Mouse (Mus musculus): Measurements from ENCODE around the gene Itpr1. TPM values are rescaled to one million over a fixed set of nuclear protein-coding genes. Genes with fewer than 3 reads are reported as not detected.
A peak's percentile ranks its signal among the peaks of the same experiment; 100 is the strongest.

Gene Itpr1
- polyA plus RNA-seq, 1 experiment from 2014 or later = 4.0 TPM

GRCm38 (mm10) chr6:108447179-108447845 is 234.4 kb downstream of the Itpr1 start:
- Histone ChIP-seq H3K36me3 (ENCODE audit: control insufficient read depth, insufficient read depth, low read length) (no peaks in the 10 kb centered on the region), H3K9me3 (ENCODE audit: control insufficient read depth, low read length) (no peaks in the 10 kb centered on the region), H3K4me2 (replicated peaks; ENCODE audit: low read depth) (no peak overlapping the region), H3K27ac (replicated peaks) (peak overlapping the region; percentile 82), H3K9ac (ENCODE audit: low read length) (no peak overlapping the region), H3K27me3 (ENCODE audit: control insufficient read depth, insufficient read depth, low read length) (no peaks in the 10 kb centered on the region), H3K4me3 (ENCODE audit: low read depth, low read length) (no peak overlapping the region), H3K4me1 (replicated peaks; ENCODE audit: control insufficient read depth, insufficient read depth) (peaks cover 3% of the 10 kb centered on the region; the same call in 1 of the 2 replicates)
- DNase-seq (ENCODE audit: low spot score) (no peak), ATAC-seq (ENCODE audit: low FRiP score, low TSS enrichment) (no peak)
- TF ChIP-seq CTCF (IDR thresholded peaks at IDR 0.05; ENCODE audit: low read depth) (no peak), EP300 (optimal IDR thresholded peaks at IDR 0.05) (no peak)
- 37% methylated on average over 8 of the region's 8 CpGs for WGBS

GRCm38 (mm10) chr6:108448016-108448735 is 235.3 kb downstream of the Itpr1 start:
- DNase-seq (ENCODE audit: low spot score) (peak; percentile 46), ATAC-seq (ENCODE audit: low FRiP score, low TSS enrichment) (peak; percentile 79)
- TF ChIP-seq EP300 (optimal IDR thresholded peaks at IDR 0.05) = no peak
- no peak for TF ChIP-seq CTCF (IDR thresholded peaks at IDR 0.05; ENCODE audit: low read depth)
- H3K9me3 ChIP-seq (ENCODE audit: control insufficient read depth, low read length) = no peaks in the 10 kb centered on the region
- H3K9ac ChIP-seq (ENCODE audit: low read length) = no peak overlapping the region
- WGBS = 41% methylated on average over 11 of the region's 11 CpGs
- H3K4me3 ChIP-seq (ENCODE audit: low read depth, low read length) = no peak overlapping the region
- H3K36me3 ChIP-seq (ENCODE audit: control insufficient read depth, insufficient read depth, low read length) = no peaks in the 10 kb centered on the region
- peak overlapping the region; percentile 82 for H3K27ac ChIP-seq (replicated peaks)
- H3K4me1 ChIP-seq (replicated peaks; ENCODE audit: control insufficient read depth, insufficient read depth) = peaks cover 3% of the 10 kb centered on the region; the same call in 1 of the 2 replicates
- H3K27me3 ChIP-seq (ENCODE audit: control insufficient read depth, insufficient read depth, low read length) = no peaks in the 10 kb centered on the region
- H3K4me2 ChIP-seq (replicated peaks; ENCODE audit: low read depth) = no peak overlapping the region

- Histone ChIP-seq H3K27me3 (ENCODE audit: control insufficient read depth, insufficient read depth, low read length) (no peaks in the 10 kb centered on the region), H3K4me2 (replicated peaks; ENCODE audit: low read depth) (no peak overlapping the region), H3K4me1 (replicated peaks; ENCODE audit: control insufficient read depth, insufficient read depth) (peaks cover 3% of the 10 kb centered on the region; the same call in 1 of the 2 replicates), H3K27ac (replicated peaks) (peak overlapping the region; percentile 82), H3K36me3 (ENCODE audit: control insufficient read depth, insufficient read depth, low read length) (no peaks in the 10 kb centered on the region), H3K9me3 (ENCODE audit: control insufficient read depth, low read length) (no peaks in the 10 kb centered on the region), H3K9ac (ENCODE audit: low read length) (no peak overlapping the region), H3K4me3 (ENCODE audit: low read depth, low read length) (no peak overlapping the region)
- ATAC-seq (ENCODE audit: low FRiP score, low TSS enrichment) (peak; percentile 28), DNase-seq (ENCODE audit: low spot score) (peak; percentile 56)
- 49% methylated on average over 2 of the region's 2 CpGs for WGBS
- no peak for TF ChIP-seq CTCF (IDR thresholded peaks at IDR 0.05; ENCODE audit: low read depth)
- no peak for TF ChIP-seq EP300 (optimal IDR thresholded peaks at IDR 0.05)
These were observed 236.0 kb downstream of the Itpr1 start for GRCm38 (mm10) chr6:108448864-108449263.

- 84% methylated on average over 2 of the region's 2 CpGs for WGBS
- no peaks in the 10 kb centered on the region for H3K36me3 ChIP-seq (ENCODE audit: control insufficient read depth, insufficient read depth, low read length)
- no peak for DNase-seq (ENCODE audit: low spot score)
- H3K9ac ChIP-seq (ENCODE audit: low read length) = no peak overlapping the region
- H3K4me3 ChIP-seq (ENCODE audit: low read depth, low read length) = no peak overlapping the region
- TF ChIP-seq CTCF (IDR thresholded peaks at IDR 0.05; ENCODE audit: low read depth) (no peak), EP300 (optimal IDR thresholded peaks at IDR 0.05) (no peak)
- no peaks in the 10 kb centered on the region for H3K27me3 ChIP-seq (ENCODE audit: control insufficient read depth, insufficient read depth, low read length)
- ATAC-seq (ENCODE audit: low FRiP score, low TSS enrichment) = no peak
- no peak overlapping the region for H3K4me2 ChIP-seq (replicated peaks; ENCODE audit: low read depth)
- peaks cover 3% of the 10 kb centered on the region; the same call in 1 of the 2 replicates for H3K4me1 ChIP-seq (replicated peaks; ENCODE audit: control insufficient read depth, insufficient read depth)
- H3K9me3 ChIP-seq (ENCODE audit: control insufficient read depth, low read length) = no peaks in the 10 kb centered on the region
- H3K27ac ChIP-seq (replicated peaks) = no peak overlapping the region
These were observed 238.6 kb downstream of the Itpr1 start for GRCm38 (mm10) chr6:108451536-108451935.

- TF ChIP-seq EP300 (optimal IDR thresholded peaks at IDR 0.05) (no peak), CTCF (IDR thresholded peaks at IDR 0.05; ENCODE audit: low read depth) (no peak)
- no peak for DNase-seq (ENCODE audit: low spot score)
- H3K36me3 ChIP-seq (ENCODE audit: control insufficient read depth, insufficient read depth, low read length) = no peaks in the 10 kb centered on the region
- peaks cover 2% of the 10 kb centered on the region; the same call in 1 of the 2 replicates for H3K4me1 ChIP-seq (replicated peaks; ENCODE audit: control insufficient read depth, insufficient read depth)
- H3K9me3 ChIP-seq (ENCODE audit: control insufficient read depth, low read length) = no peaks in the 10 kb centered on the region
- H3K27ac ChIP-seq (replicated peaks) = no peak overlapping the region
- no peak overlapping the region for H3K4me3 ChIP-seq (ENCODE audit: low read depth, low read length)
- WGBS = 86% methylated on average over 5 of the region's 5 CpGs
- H3K9ac ChIP-seq (ENCODE audit: low read length) = no peak overlapping the region
- no peak for ATAC-seq (ENCODE audit: low FRiP score, low TSS enrichment)
- no peaks in the 10 kb centered on the region for H3K27me3 ChIP-seq (ENCODE audit: control insufficient read depth, insufficient read depth, low read length)
- no peak overlapping the region for H3K4me2 ChIP-seq (replicated peaks; ENCODE audit: low read depth)
These were observed 240.7 kb downstream of the Itpr1 start for GRCm38 (mm10) chr6:108453618-108454017.
